Mouse (Mus musculus) liver, embryonic 16.5 days (tissue): ENCODE results near the gene Ints12. TPM values are rescaled to one million over a fixed set of nuclear protein-coding genes. Genes with fewer than 3 reads are reported as not detected.

Experiments
- ATAC-seq: fragments of 200-750 bp; cut with Nextera tagmentation; 2 replicates; pipeline ENCODE4 v1.8.0; 2017; ENCODE audit warnings: low read depth, mild to moderate bottlenecking, moderate number of reproducible peaks, moderate library complexity
- H3K27ac ChIP-seq: fragments of 300-500 bp; sonication (generic); 2 replicates; pipeline ENCODE4 v1.5.1; 2014; ENCODE audit warnings: mild to moderate bottlenecking, low read length
- H3K27me3 ChIP-seq: fragments of 300-500 bp; sonication (generic); 2 replicates; pipeline ENCODE4 v1.6.1; 2014; ENCODE audit warnings: low read depth, low read length, mixed read lengths; ENCODE audit not compliant: control insufficient read depth, insufficient read depth
- H3K36me3 ChIP-seq: fragments of 300-500 bp; sonication (generic); 2 replicates; pipeline ENCODE4 v1.6.1; 2014; ENCODE audit warnings: mild to moderate bottlenecking; ENCODE audit not compliant: control insufficient read depth, insufficient read depth
- H3K4me1 ChIP-seq: fragments of 300-500 bp; sonication (generic); 2 replicates; pipeline ENCODE4 v1.6.1; 2014; ENCODE audit warnings: low read depth, low read length, mixed read lengths; ENCODE audit not compliant: control insufficient read depth
- H3K4me2 ChIP-seq: fragments of 300-500 bp; sonication (generic); 2 replicates; pipeline ENCODE4 v1.6.1; 2014; ENCODE audit warnings: low read depth, low read length, mixed read lengths
- H3K4me3 ChIP-seq: fragments of 300-500 bp; sonication (generic); 2 replicates; pipeline ENCODE4 v1.5.1; 2014; ENCODE audit warnings: low read depth, mild to moderate bottlenecking, low read length
- H3K9ac ChIP-seq: fragments of 300-500 bp; sonication (generic); 2 replicates; pipeline ENCODE4 v1.6.1; 2014; ENCODE audit warnings: low read depth, low read length
- H3K9me3 ChIP-seq: fragments of 300-500 bp; sonication (generic); replicated peaks from 2 replicates; pipeline ENCODE4 v1.6.1; 2016; ENCODE audit warnings: low read length; ENCODE audit not compliant: control insufficient read depth
- WGBS: fragments of 180-500 bp; shearing (Covaris S2); extraction: QIAGEN DNeasy Blood & Tissue Kit; methylation state at CpG from one replicate; pipeline ENCODE4 v1.1.7; 2014; ENCODE audit not compliant: insufficient replicate concordance; 5-methylcytosine and 5-hydroxymethylcytosine counted together
- polyA plus RNA-seq: library from polyadenylated mRNA; unstranded; fragments of >200 nt; fragmentation: Nextera tagmentation; extraction: Ambion mirVana; gene quantifications from 2 replicates; pipeline ENCODE4 v1.2.1, GENCODE M21; 2015

The Ints12 gene
- polyA plus RNA-seq, 1 experiment from 2014 or later = 9.2 TPM

DNA sequence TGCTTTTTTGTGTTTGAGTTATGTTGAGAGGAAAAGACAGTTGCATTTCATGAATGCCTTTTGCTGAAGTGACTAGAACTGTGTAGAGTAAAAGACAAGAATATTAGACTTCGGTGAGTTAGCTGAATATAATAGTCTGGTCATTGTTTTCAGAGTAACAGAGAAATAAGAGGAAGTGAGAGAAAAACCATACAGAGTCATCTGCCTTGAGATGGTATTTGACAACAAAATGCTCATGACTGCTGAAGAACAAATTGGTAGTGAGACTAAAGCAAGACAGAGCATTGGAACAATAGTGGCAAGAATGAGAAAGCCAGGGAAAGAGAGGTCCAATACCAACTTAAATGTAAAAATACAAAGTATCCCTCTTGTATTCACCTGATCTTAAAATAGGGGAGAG lies 1.3 kb downstream of the Ints12 start:
- Histone ChIP-seq H3K27me3 (no peaks in the 10 kb centered on the region), H3K9ac (0 out of 2 replicates have a peak overlapping the region, but pooled peaks have one; percentile 96), H3K4me1 (peaks cover 9% of the 10 kb centered on the region), H3K4me2 (peak overlapping the region; percentile 72), H3K4me3 (peak overlapping the region; percentile 76; the same call in 1 of the 2 replicates), H3K9me3 (no peaks in the 10 kb centered on the region), H3K27ac (peak overlapping the region; percentile 5; the same call in 1 of the 2 replicates), H3K36me3 (no peaks in the 10 kb centered on the region)
- 24% methylated on average over 1 of the region's 1 CpGs for WGBS
- ATAC-seq = no peak

DNA sequence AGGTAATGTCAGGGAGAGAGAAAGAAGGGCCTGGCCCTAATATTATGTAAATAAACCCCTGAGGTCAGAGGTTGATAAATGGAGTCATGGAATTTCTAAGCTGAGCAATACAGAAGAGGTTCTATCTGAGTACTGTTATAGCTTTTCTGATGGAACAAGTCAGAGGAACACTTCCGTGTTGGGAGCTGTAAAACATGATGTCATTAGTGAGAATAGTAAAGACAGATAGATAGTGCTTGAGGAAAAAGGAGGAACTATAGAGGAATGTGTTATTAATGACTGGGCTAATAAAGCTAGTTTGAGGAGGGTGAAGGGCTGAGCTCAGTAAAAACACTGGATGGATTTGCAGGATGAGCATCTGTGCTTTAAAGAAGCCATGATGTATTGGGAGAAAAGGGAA lies 2.7 kb downstream of the Ints12 start:
- Histone ChIP-seq H3K9ac (no peak overlapping the region), H3K36me3 (peaks cover 5% of the 10 kb centered on the region; the same call in 1 of the 2 replicates), H3K4me2 (no peak overlapping the region), H3K4me3 (no peak overlapping the region), H3K4me1 (peaks cover 12% of the 10 kb centered on the region), H3K9me3 (no peaks in the 10 kb centered on the region), H3K27ac (no peak overlapping the region), H3K27me3 (no peaks in the 10 kb centered on the region)
- ATAC-seq = no peak
- 50% methylated on average over 1 of the region's 1 CpGs for WGBS

DNA sequence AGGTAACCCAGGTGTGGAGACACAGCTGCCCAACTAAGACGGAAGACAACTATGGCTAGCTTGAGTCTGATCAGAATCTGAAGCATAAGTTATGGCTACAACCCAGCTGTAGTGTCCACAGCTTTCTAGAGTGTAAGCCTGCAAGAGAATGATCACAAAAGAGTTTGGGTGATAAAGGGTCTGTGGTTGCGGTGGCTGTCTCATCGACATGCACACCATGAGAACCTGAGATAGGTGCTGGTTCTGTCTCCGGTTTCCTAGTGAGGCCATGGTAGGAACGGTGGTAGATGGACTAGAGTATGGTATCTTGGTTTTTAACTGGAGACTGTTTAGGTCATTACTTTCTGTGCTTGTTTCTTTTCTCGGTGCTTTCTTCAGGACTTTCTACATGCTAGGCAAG lies 6.3 kb downstream of the Ints12 start:
- 39% methylated on average over 6 of the region's 6 CpGs for WGBS
- Histone ChIP-seq H3K27ac (no peak overlapping the region), H3K9ac (no peak overlapping the region), H3K4me3 (no peak overlapping the region), H3K27me3 (no peaks in the 10 kb centered on the region), H3K4me1 (peaks cover 12% of the 10 kb centered on the region), H3K36me3 (peaks cover 15% of the 10 kb centered on the region), H3K4me2 (no peak overlapping the region), H3K9me3 (no peaks in the 10 kb centered on the region)
- ATAC-seq = peak; percentile 25

GRCm38 (mm10) chr3:133098336-133098735 lies 6.7 kb downstream of the Ints12 start:
- WGBS = 25% methylated on average over 4 of the region's 4 CpGs
- H3K27ac ChIP-seq = no peak overlapping the region
- ATAC-seq = peak; percentile 78
- H3K27me3 ChIP-seq = no peaks in the 10 kb centered on the region
- no peaks in the 10 kb centered on the region for H3K9me3 ChIP-seq
- H3K36me3 ChIP-seq = peaks cover 15% of the 10 kb centered on the region
- H3K4me1 ChIP-seq = peaks cover 12% of the 10 kb centered on the region
- no peak overlapping the region for H3K9ac ChIP-seq
- H3K4me2 ChIP-seq = no peak overlapping the region
- H3K4me3 ChIP-seq = no peak overlapping the region

DNA sequence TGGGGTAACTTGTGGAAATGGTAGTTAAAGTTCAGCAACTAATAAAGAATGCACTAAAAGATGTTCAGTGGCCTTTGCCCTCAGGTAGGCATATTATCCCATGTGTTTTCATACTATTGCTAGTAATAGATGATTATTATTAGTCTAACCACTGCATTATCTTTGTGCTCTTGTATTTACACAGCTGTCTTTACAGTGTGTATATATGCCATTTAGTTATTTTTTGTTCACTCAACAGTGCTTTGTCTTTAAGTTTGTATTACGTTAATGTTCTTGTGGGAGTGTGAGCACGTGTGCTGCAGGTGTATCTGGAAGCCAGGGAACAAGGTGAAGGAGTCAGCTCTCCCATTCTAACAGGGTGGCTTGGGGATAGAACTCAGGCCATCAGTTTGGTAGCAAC lies 7.3 kb downstream of the Ints12 start:
- ATAC-seq = no peak
- no peak overlapping the region for H3K4me2 ChIP-seq
- H3K9ac ChIP-seq = no peak overlapping the region
- H3K4me1 ChIP-seq = peaks cover 9% of the 10 kb centered on the region
- H3K9me3 ChIP-seq = no peaks in the 10 kb centered on the region
- 76% methylated on average over 2 of the region's 2 CpGs for WGBS
- peaks cover 19% of the 10 kb centered on the region for H3K36me3 ChIP-seq
- no peak overlapping the region for H3K27ac ChIP-seq
- H3K27me3 ChIP-seq = no peaks in the 10 kb centered on the region
- H3K4me3 ChIP-seq = no peak overlapping the region

DNA sequence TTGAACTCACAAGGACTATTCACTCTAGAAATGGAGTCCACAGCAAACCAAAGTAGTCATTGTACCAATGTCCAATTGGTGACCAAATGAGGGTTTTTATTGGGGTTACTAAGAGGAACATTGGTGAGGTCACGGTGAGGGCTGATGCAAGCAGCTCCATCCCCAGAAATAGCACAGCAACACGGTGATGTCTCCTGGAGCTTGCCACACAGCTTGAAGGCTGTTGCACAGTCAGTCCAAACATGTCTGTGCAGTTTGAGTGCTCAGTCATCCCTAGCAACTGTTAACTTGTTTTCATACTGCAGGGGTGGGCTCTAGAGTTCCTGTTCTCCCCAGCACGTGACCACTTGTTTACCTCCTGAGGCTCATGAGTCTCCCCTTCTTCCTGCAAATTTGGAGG lies 12.1 kb downstream of the Ints12 start:
- Histone ChIP-seq H3K4me2 (no peak overlapping the region), H3K4me3 (no peak overlapping the region), H3K9me3 (no peaks in the 10 kb centered on the region), H3K9ac (no peak overlapping the region), H3K36me3 (peaks cover 32% of the 10 kb centered on the region), H3K4me1 (no peaks in the 10 kb centered on the region), H3K27ac (no peak overlapping the region), H3K27me3 (no peaks in the 10 kb centered on the region)
- ATAC-seq = no peak
- WGBS = 73% methylated on average over 3 of the region's 3 CpGs

- WGBS = 75% methylated on average over 3 of the region's 3 CpGs
- ATAC-seq = no peak
These were observed 12.8 kb downstream of the Ints12 start for GRCm38 (mm10) chr3:133104436-133104835.

DNA sequence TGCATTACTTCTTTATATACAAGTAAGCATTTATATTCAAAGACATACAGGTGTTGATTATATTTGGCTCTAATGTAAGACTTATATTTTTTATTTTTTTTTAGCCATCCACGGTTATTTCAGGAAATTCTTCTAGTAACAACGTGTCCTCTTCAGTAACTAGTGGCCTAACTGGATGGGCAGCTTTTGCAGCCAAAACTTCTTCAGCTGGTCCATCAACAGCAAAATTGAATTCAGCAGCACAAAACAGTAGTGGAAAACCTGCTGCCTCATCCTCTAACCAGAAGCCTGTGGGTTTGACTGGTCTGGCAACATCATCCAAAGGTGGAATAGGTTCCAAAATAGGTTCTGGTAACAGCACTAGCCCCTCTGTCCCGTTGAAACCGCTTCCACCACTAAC lies 17.1 kb downstream of the Ints12 start:
- no peak overlapping the region for H3K9ac ChIP-seq
- WGBS = 76% methylated on average over 4 of the region's 4 CpGs
- no peaks in the 10 kb centered on the region for H3K27me3 ChIP-seq
- peaks cover 29% of the 10 kb centered on the region for H3K36me3 ChIP-seq
- no peak overlapping the region for H3K27ac ChIP-seq
- H3K9me3 ChIP-seq = no peaks in the 10 kb centered on the region
- H3K4me2 ChIP-seq = no peak overlapping the region
- no peaks in the 10 kb centered on the region for H3K4me1 ChIP-seq
- ATAC-seq = no peak
- no peak overlapping the region for H3K4me3 ChIP-seq

More at GRCm38 (mm10) chr3:133104436-133104835, 12.8 kb downstream of the Ints12 start:
- no peak overlapping the region for H3K9ac ChIP-seq
- H3K9me3 ChIP-seq = no peaks in the 10 kb centered on the region
- no peak overlapping the region for H3K4me3 ChIP-seq
- H3K27ac ChIP-seq = no peak overlapping the region
- no peaks in the 10 kb centered on the region for H3K4me1 ChIP-seq
- H3K27me3 ChIP-seq = no peaks in the 10 kb centered on the region
- H3K4me2 ChIP-seq = no peak overlapping the region
- H3K36me3 ChIP-seq = peaks cover 36% of the 10 kb centered on the region

DNA sequence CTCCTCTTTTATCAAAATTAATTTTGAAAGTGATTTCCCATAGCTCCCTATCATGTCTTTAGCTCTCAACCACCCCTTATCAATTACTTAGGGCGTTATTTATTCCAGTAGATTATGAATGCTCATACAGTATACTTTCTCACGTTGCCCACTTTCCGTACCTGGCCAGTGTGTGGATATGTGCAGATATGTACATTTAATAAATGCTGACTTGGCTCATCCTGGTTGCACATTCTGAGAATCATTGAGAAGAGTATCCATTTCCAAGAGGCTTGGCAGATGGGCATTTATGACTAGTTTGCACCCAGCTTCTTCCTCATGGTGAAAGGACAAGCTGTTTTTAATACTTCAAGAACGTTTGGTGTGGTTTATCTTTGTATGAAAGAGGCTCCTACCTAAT lies 18.2 kb downstream of the Ints12 start:
- Histone ChIP-seq H3K4me1 (no peaks in the 10 kb centered on the region), H3K4me2 (no peak overlapping the region), H3K9me3 (no peaks in the 10 kb centered on the region), H3K9ac (no peak overlapping the region), H3K27me3 (no peaks in the 10 kb centered on the region), H3K4me3 (no peak overlapping the region), H3K36me3 (peaks cover 20% of the 10 kb centered on the region), H3K27ac (no peak overlapping the region)
- 67% methylated on average over 4 of the region's 4 CpGs for WGBS
- no peak for ATAC-seq
